Mouse (Mus musculus) thymus, postnatal 4 days (tissue): ENCODE results near the gene Lyl1.

Experiments
- DNase-seq: peaks from one replicate; pipeline ENCODE4 v3.0.0; 2021

Gene Lyl1

DNA sequence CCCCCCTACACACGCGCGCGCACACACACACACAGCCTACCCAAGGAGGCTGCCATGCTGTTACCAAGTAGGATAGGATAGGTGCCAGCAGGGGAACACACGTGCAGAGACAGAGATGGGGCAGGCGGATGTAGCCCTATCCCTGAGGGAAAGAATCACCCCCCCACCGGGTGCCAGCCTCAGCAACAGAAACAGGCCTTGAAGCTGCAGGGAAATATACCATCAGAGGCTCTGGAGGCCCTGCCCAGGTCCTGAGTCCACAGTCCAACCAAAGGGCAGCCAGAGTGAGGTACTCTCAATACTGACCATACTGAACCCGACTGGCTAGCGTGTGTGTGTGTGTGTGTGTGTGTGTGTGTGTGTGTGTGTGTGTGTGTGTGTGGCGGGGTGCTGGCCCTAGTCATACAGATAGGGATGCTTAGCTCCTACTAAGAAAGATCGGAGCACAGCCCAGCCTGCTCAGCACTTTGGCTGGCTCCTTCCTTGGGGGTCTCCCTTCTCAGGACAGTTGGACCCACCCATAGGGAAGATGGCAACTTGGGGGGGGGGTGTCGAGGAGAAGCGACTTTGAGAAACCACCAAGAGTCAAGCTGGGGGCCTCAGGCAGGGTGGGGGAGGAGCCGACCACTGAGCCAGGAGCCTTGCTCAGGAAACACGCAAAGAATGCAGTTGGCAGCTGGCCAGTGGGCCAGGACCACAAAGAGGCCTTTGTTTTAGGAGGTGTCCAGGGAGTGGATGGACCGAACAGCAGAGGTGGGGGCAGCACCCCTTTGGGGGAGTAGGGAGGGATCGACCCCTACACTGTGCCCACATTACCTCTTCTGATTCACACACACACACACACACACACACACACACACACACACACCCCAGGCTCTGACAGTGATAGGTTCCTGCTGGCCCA, 42.5 kb downstream of the Lyl1 start:
- DNase-seq = no peak

- peak; percentile 79 for DNase-seq
These were observed 44.0 kb downstream of the Lyl1 start for GRCm38 (mm10) chr8:84745032-84745925.

- DNase-seq = no peak
These were observed 48.3 kb downstream of the Lyl1 start for GRCm38 (mm10) chr8:84749519-84749918.

GRCm38 (mm10) chr8:84752734-84753582, 51.7 kb downstream of the Lyl1 start:
- no peak for DNase-seq
